Mouse (Mus musculus) heart, postnatal 14 days (tissue): ENCODE measurements around the gene Atn1. TPM values are rescaled to one million over a fixed set of nuclear protein-coding genes. Genes with fewer than 3 reads are reported as not detected.
A peak's percentile ranks its signal among the peaks of the same experiment; 100 is the strongest.

Source experiments
- DNase-seq, 2 experiments: peaks; one replicate each; pipeline ENCODE4 v3.0.0; 2021 to 2022
- intact Hi-C: fragments of 180-260 bp; cut with DNase I; formaldehyde crosslinking; loops from one replicate; pipeline ENCODE4 v1.15.1; 2025
- total RNA-seq, 2 experiments: library from RNA; stranded (reverse); gene quantifications; 2 replicates each; pipeline ENCODE4 v1.2.3; 2021

The Atn1 gene
- total RNA-seq, 2 experiments from 2014 or later: 48.1 to 48.9 TPM

DNA sequence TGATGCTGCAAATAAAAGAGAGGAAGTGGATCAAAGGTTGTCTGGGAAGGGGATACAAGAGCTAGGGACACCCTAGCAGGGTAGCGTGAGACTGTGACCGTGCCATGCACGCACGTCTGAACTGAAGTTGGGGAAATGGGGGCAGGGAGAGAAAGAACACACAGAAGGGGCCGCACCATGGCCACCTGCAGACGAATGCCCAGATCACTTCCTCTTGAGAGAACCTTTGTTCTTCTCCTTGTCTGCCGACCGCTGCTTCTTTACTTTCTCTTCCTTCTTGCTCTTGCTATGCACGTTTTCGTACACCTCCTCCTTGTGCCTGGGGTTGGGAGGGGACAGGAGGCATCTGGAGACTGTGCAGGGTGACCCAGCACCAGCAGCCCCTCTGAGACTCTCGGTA, 35.4 kb downstream of the Atn1 start:
- DNase-seq: no peak

DNA sequence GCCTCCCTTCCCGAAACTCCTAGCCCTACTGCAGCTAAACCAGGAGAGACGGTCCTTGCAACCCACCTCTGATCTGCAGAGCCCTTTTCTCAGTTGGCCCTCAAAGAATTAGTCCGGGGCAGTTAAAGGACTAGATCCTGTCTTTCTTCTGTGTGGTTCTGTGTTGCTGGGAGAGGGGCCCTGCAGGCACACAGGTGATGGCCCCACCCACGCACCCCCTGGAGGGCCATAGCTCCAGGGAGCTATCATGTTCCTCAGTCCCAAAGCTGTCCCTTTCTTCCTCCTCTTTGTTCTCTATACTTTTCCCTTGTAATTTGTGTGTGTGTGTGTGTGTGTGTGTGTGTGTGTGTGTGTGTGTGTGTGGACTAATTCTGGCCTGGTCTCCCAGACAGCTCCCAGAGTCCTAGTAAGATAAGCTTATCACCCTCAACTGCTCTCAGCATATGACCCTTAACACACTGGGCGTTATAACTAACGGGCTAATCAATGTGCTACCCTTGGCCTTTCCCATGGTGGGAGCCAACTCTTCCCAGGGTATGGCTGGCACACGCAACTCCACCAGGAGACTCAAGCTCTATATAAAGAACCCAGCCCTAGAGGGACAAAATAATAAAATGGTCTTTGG, 36.9 kb downstream of the Atn1 start:
- intact Hi-C loops: loop anchor here (10.0 kb wide), 1 partner anchor 295 kb away; no protein-coding TSS in a partner anchor
- DNase-seq: peak in 1 of 2 experiments; percentile 31

More for the DNA sequence above, 35.4 kb downstream of the Atn1 start:
- intact Hi-C loops: loop anchor here (2.0 kb wide), 1 partner anchor 18 kb away; the partner anchor contains the start of gene Ptpn6

DNA sequence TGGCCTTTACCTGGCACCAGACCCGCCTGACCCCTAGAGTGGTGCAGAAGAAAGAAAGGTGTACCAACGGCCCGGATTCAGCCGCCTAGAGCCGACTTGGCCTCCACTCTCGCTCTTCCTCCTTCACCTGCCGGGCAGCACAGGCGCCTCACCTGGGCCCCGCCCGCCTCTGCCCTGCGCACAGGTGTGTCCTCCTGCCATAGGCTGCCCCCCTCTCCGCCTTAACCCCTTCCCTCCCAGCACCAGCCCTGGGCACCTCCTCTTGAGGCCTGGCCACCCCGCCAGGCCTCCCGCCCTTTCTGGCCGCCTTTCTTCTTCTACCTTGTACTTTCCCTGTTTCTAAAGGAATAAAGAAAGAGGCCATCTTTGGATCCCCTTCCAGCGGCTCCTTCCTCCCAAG, 37.6 kb downstream of the Atn1 start:
- intact Hi-C loops: loop anchor here (10.0 kb wide), 1 partner anchor 296 kb away; no protein-coding TSS in a partner anchor
- no peak for DNase-seq

GRCm38 (mm10) chr6:124717968-124718367, 38.4 kb downstream of the Atn1 start:
- intact Hi-C loops: loop anchor here (10.0 kb wide), 1 partner anchor 297 kb away; no protein-coding TSS in a partner anchor
- DNase-seq: no peak

- intact Hi-C loops: loop anchor here (10.0 kb wide), 1 partner anchor 298 kb away; no protein-coding TSS in a partner anchor
- DNase-seq: peak; percentile 43 to 64
These were observed 39.3 kb downstream of the Atn1 start for GRCm38 (mm10) chr6:124716864-124717490.

DNA sequence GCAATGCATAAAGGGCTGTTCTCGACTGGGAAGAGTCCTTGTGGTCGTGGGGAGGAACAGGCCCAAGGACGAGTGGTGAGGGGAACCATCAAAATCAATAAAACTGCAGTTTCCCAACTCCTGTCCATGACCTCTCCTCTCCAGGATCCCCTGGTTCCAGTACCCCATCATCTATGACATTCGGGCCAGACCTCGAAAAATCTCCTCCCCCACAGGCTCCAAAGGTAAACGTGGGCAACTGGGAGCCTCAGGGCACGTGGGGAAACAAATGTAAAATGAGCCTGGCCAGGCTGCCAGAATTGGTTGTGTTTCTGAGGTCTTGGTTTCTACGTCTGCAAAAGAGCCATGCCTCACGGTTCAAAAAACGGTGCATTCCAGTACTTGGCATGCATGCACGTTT, 43.4 kb downstream of the Atn1 start:
- intact Hi-C loops: loop anchor here (1.0 to 10.0 kb wide), 3 partner anchors 27 to 302 kb away; partner anchors contain the start of gene Lpcat3
- no peak for DNase-seq

GRCm38 (mm10) chr6:124711824-124712782, 44.2 kb downstream of the Atn1 start, which contains the start of the genes Emg1 and Phb2:
Emg1 (minus strand) TSS chr6:124712178.
Phb2 (plus strand) TSS chr6:124712336.
- peak; percentile 98 to 99 for DNase-seq
- intact Hi-C loops: loop anchor here (1.0 to 10.0 kb wide), 3 partner anchors 28 to 303 kb away; partner anchors contain the start of gene Lpcat3

- intact Hi-C loops: no loop called here
- DNase-seq: no peak
These were observed 47.9 kb downstream of the Atn1 start for GRCm38 (mm10) chr6:124708289-124708889.

- intact Hi-C loops: no loop called here
These were observed 50.2 kb downstream of the Atn1 start for GRCm38 (mm10) chr6:124706061-124706627.

DNA sequence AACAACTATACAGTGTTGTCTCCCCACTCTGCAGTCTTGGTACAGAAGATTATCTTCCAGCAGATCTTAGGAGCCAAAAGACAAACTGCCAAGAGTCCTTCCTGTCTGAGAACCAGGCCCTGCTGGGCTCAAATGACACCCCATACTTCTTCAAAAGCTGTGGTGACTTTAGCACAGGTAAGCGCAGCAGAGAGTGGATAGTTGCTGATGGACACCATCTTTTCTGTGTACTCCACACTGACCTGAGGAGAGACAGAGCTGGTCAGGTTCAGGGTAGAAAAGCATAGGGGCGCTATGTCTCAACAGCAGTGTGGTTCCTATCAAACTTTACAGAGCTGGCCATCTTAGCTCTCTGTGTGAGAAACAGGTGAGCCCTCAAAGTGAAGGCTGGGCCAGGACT, 51.9 kb downstream of the Atn1 start:
- DNase-seq: no peak
- intact Hi-C loops: loop anchor here (5.0 kb wide), 2 partner anchors 38 to 42 kb away; partner anchors contain the start of genes Grcc10 and Lpcat3

More at GRCm38 (mm10) chr6:124706061-124706627, 50.2 kb downstream of the Atn1 start:
- DNase-seq: no peak

DNA sequence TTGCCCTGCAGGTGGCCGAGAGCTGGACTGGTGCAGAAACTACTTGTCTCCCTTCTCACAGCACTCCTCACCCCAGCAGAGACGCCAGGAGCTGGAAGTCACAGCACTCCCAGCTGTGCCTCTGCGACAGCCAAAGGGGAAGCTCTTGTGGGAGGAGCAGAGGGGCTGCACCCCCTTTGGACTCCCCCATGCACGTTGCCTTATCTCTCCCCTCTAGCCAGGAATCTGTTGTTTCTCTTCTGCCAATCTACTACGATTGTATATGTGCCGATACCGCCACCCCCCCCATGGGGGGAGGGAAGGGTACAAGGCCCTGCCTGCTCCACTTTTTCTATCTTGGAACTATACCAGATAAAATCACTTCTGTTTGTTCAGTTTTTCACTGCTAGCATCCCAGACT, 52.5 kb downstream of the Atn1 start:
- DNase-seq: no peak
- intact Hi-C loops: loop anchor here (2.0 to 5.0 kb wide), 4 partner anchors 31 to 55 kb away; partner anchors contain the start of genes Grcc10 and Lpcat3

DNA sequence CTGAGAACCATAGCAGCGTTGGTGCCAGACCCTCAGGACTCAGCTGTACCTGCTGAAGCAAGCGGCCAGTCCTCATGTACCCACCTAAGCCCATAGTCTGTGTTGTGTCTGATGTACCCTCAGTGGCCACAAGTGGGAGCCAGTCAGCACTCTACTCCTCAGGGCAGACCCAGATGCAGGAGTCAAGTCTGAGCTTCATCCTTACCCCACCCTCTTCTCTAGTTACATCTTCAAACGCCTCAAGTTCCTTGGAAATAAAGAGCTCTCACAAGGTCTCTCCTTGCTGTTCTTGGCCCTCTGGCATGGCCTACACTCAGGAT, 53.6 kb downstream of the Atn1 start:
- DNase-seq: peak; percentile 69 to 78
- intact Hi-C loops: loop anchor here (2.0 to 5.0 kb wide), 4 partner anchors 30 to 56 kb away; partner anchors contain the start of genes Grcc10 and Lpcat3

- DNase-seq: no peak
- intact Hi-C loops: loop anchor here (2.0 to 5.0 kb wide), 4 partner anchors 29 to 57 kb away; partner anchors contain the start of genes Grcc10 and Lpcat3
These were observed 54.1 kb downstream of the Atn1 start for GRCm38 (mm10) chr6:124702102-124702783.

- intact Hi-C loops: loop anchor here (5.0 kb wide), 2 partner anchors 39 to 41 kb away; partner anchors contain the start of genes Grcc10 and Lpcat3
- no peak for DNase-seq
These were observed 55.0 kb downstream of the Atn1 start for GRCm38 (mm10) chr6:124701338-124701737.

GRCm38 (mm10) chr6:124699962-124700610, 56.2 kb downstream of the Atn1 start:
- intact Hi-C loops: loop anchor here (5.0 kb wide), 2 partner anchors 38 to 42 kb away; partner anchors contain the start of genes Grcc10 and Lpcat3
- peak; percentile 69 to 80 for DNase-seq

GRCm38 (mm10) chr6:124699366-124699765, 57.0 kb downstream of the Atn1 start:
- intact Hi-C loops: no loop called here
- no peak for DNase-seq

- intact Hi-C loops: no loop called here
- DNase-seq: no peak
These were observed 57.6 kb downstream of the Atn1 start for GRCm38 (mm10) chr6:124698751-124699150.
